Mouse (Mus musculus): ENCODE data around the gene Serpinb1c. TPM values are rescaled to one million over a fixed set of nuclear protein-coding genes. Genes with fewer than 3 reads are reported as not detected.

Gene Serpinb1c
- polyA plus RNA-seq, 1 experiment from 2014 or later, result not detected

- no peak for ATAC-seq (ENCODE audit: insufficient number of reproducible peaks, insufficient read depth, low FRiP score, low read depth)
- WGBS, result 87% methylated on average over 3 of the region's 3 CpGs
These were observed 56.7 kb downstream of the Serpinb1c start for GRCm38 (mm10) chr13:32841349-32841748.

GRCm38 (mm10) chr13:32839314-32839713, 58.7 kb downstream of the Serpinb1c start:
- H3K4me2 ChIP-seq (replicated peaks; ENCODE audit: low read depth, low read length), result no peak overlapping the region
- WGBS, result 50% methylated on average over 1 of the region's 1 CpGs
- H3K9me3 ChIP-seq (ENCODE audit: control insufficient read depth, low read depth, low read length), result no peaks in the 10 kb centered on the region
- H3K27me3 ChIP-seq (ENCODE audit: control insufficient read depth, insufficient read depth, low read length), result no peaks in the 10 kb centered on the region
- no peaks in the 10 kb centered on the region for H3K36me3 ChIP-seq (ENCODE audit: control insufficient read depth, insufficient read depth, low read length)
- no peaks in the 10 kb centered on the region for H3K4me1 ChIP-seq (ENCODE audit: control insufficient read depth, insufficient read depth, low read length)
- H3K4me3 ChIP-seq (ENCODE audit: low read depth, low read length), result no peak overlapping the region
- no peak for ATAC-seq (ENCODE audit: insufficient number of reproducible peaks, insufficient read depth, low FRiP score, low read depth)
- no peak overlapping the region for H3K27ac ChIP-seq (ENCODE audit: low read length)
- no peak overlapping the region for H3K9ac ChIP-seq (replicated peaks; ENCODE audit: low read depth, low read length)

More at GRCm38 (mm10) chr13:32841349-32841748, 56.7 kb downstream of the Serpinb1c start:
- Histone ChIP-seq H3K27me3 (ENCODE audit: control insufficient read depth, insufficient read depth, low read length) (no peaks in the 10 kb centered on the region), H3K9me3 (ENCODE audit: control insufficient read depth, low read depth, low read length) (no peaks in the 10 kb centered on the region), H3K9ac (replicated peaks; ENCODE audit: low read depth, low read length) (no peak overlapping the region), H3K36me3 (ENCODE audit: control insufficient read depth, insufficient read depth, low read length) (no peaks in the 10 kb centered on the region), H3K4me1 (ENCODE audit: control insufficient read depth, insufficient read depth, low read length) (no peaks in the 10 kb centered on the region), H3K4me2 (replicated peaks; ENCODE audit: low read depth, low read length) (no peak overlapping the region), H3K27ac (ENCODE audit: low read length) (no peak overlapping the region), H3K4me3 (ENCODE audit: low read depth, low read length) (no peak overlapping the region)

GRCm38 (mm10) chr13:32834513-32834912, 63.5 kb downstream of the Serpinb1c start:
- WGBS, result 87% methylated on average over 5 of the region's 5 CpGs
- no peaks in the 10 kb centered on the region for H3K36me3 ChIP-seq (ENCODE audit: control insufficient read depth, insufficient read depth, low read length)
- no peak for ATAC-seq (ENCODE audit: insufficient number of reproducible peaks, insufficient read depth, low FRiP score, low read depth)

GRCm38 (mm10) chr13:32833237-32833636, 64.8 kb downstream of the Serpinb1c start:
- Histone ChIP-seq H3K27ac (ENCODE audit: low read length) (no peak overlapping the region), H3K27me3 (ENCODE audit: control insufficient read depth, insufficient read depth, low read length) (no peaks in the 10 kb centered on the region), H3K4me2 (replicated peaks; ENCODE audit: low read depth, low read length) (no peak overlapping the region), H3K36me3 (ENCODE audit: control insufficient read depth, insufficient read depth, low read length) (no peaks in the 10 kb centered on the region), H3K9ac (replicated peaks; ENCODE audit: low read depth, low read length) (no peak overlapping the region), H3K4me1 (ENCODE audit: control insufficient read depth, insufficient read depth, low read length) (no peaks in the 10 kb centered on the region), H3K9me3 (ENCODE audit: control insufficient read depth, low read depth, low read length) (no peaks in the 10 kb centered on the region), H3K4me3 (ENCODE audit: low read depth, low read length) (no peak overlapping the region)
- ATAC-seq (ENCODE audit: insufficient number of reproducible peaks, insufficient read depth, low FRiP score, low read depth), result no peak
- WGBS, result 69% methylated on average over 6 of the region's 6 CpGs

More at GRCm38 (mm10) chr13:32834513-32834912, 63.5 kb downstream of the Serpinb1c start:
- no peaks in the 10 kb centered on the region for H3K9me3 ChIP-seq (ENCODE audit: control insufficient read depth, low read depth, low read length)
- H3K4me3 ChIP-seq (ENCODE audit: low read depth, low read length), result no peak overlapping the region
- no peak overlapping the region for H3K27ac ChIP-seq (ENCODE audit: low read length)
- no peak overlapping the region for H3K4me2 ChIP-seq (replicated peaks; ENCODE audit: low read depth, low read length)
- no peaks in the 10 kb centered on the region for H3K4me1 ChIP-seq (ENCODE audit: control insufficient read depth, insufficient read depth, low read length)
- no peak overlapping the region for H3K9ac ChIP-seq (replicated peaks; ENCODE audit: low read depth, low read length)
- H3K27me3 ChIP-seq (ENCODE audit: control insufficient read depth, insufficient read depth, low read length), result no peaks in the 10 kb centered on the region

- Histone ChIP-seq H3K36me3 (ENCODE audit: control insufficient read depth, insufficient read depth, low read length) (no peaks in the 10 kb centered on the region), H3K4me3 (ENCODE audit: low read depth, low read length) (no peak overlapping the region), H3K9me3 (ENCODE audit: control insufficient read depth, low read depth, low read length) (no peaks in the 10 kb centered on the region), H3K4me2 (replicated peaks; ENCODE audit: low read depth, low read length) (no peak overlapping the region), H3K4me1 (ENCODE audit: control insufficient read depth, insufficient read depth, low read length) (no peaks in the 10 kb centered on the region), H3K27ac (ENCODE audit: low read length) (no peak overlapping the region), H3K27me3 (ENCODE audit: control insufficient read depth, insufficient read depth, low read length) (no peaks in the 10 kb centered on the region), H3K9ac (replicated peaks; ENCODE audit: low read depth, low read length) (no peak overlapping the region)
- no peak for ATAC-seq (ENCODE audit: insufficient number of reproducible peaks, insufficient read depth, low FRiP score, low read depth)
- 62% methylated on average over 3 of the region's 3 CpGs for whole genome bisulfite sequencing
These were observed 65.2 kb downstream of the Serpinb1c start for GRCm38 (mm10) chr13:32832776-32833175.

GRCm38 (mm10) chr13:32831505-32832273, 66.3 kb downstream of the Serpinb1c start:
- H3K4me3 ChIP-seq (ENCODE audit: low read depth, low read length), result no peak overlapping the region
- no peak overlapping the region for H3K27ac ChIP-seq (ENCODE audit: low read length)
- no peak for ATAC-seq (ENCODE audit: insufficient number of reproducible peaks, insufficient read depth, low FRiP score, low read depth)

More at GRCm38 (mm10) chr13:32831505-32832273, 66.3 kb downstream of the Serpinb1c start:
- no peak overlapping the region for H3K4me2 ChIP-seq (replicated peaks; ENCODE audit: low read depth, low read length)
- H3K9ac ChIP-seq (replicated peaks; ENCODE audit: low read depth, low read length), result no peak overlapping the region
- 71% methylated on average over 3 of the region's 3 CpGs for WGBS
- H3K4me1 ChIP-seq (ENCODE audit: control insufficient read depth, insufficient read depth, low read length), result no peaks in the 10 kb centered on the region
- no peaks in the 10 kb centered on the region for H3K36me3 ChIP-seq (ENCODE audit: control insufficient read depth, insufficient read depth, low read length)
- H3K9me3 ChIP-seq (ENCODE audit: control insufficient read depth, low read depth, low read length), result no peaks in the 10 kb centered on the region
- H3K27me3 ChIP-seq (ENCODE audit: control insufficient read depth, insufficient read depth, low read length), result no peaks in the 10 kb centered on the region

Other genes starting within 250 kb of the Serpinb1c start
- gene Mylk4, start 114.3 kb downstream of the Serpinb1c start, polyA plus RNA-seq (2014; fragmentation: Nextera tagmentation; extraction: Ambion mirVana), result 0.07 TPM in 1 of 2 replicates, not detected in the other
- 15.8 and 17.3 TPM in 2 replicates for gene Wrnip1, start 96.2 kb downstream of the Serpinb1c start, polyA plus RNA-seq (2014; fragmentation: Nextera tagmentation; extraction: Ambion mirVana)
- not detected in 2 replicates for gene D930007J09Rik, start 95.4 kb downstream of the Serpinb1c start, polyA plus RNA-seq (2014; fragmentation: Nextera tagmentation; extraction: Ambion mirVana)
- gene Serpinb1a, start 47.0 kb downstream of the Serpinb1c start, polyA plus RNA-seq (2014; fragmentation: Nextera tagmentation; extraction: Ambion mirVana), result 21.2 and 31.1 TPM in 2 replicates
- 2.6 and 2.8 TPM in 2 replicates for gene Serpinb6b, start 67.0 kb upstream of the Serpinb1c start, polyA plus RNA-seq (2014; fragmentation: Nextera tagmentation; extraction: Ambion mirVana)
- 9.5 and 9.7 TPM in 2 replicates for gene Serpinb9, start 105.0 kb upstream of the Serpinb1c start, polyA plus RNA-seq (2014; fragmentation: Nextera tagmentation; extraction: Ambion mirVana)
- gene Serpinb9b, start 129.2 kb upstream of the Serpinb1c start, polyA plus RNA-seq (2014; fragmentation: Nextera tagmentation; extraction: Ambion mirVana), result not detected in 2 replicates
- 0.69 and 1.1 TPM in 2 replicates for gene Serpinb1b, start 180.4 kb upstream of the Serpinb1c start, polyA plus RNA-seq (2014; fragmentation: Nextera tagmentation; extraction: Ambion mirVana)